Comparison of ENCODE assay signal across 15 mouse cellular contexts in genomic region chr7:89365135-89365880, GRCm38 (mm10). TPM values are rescaled to one million over a fixed set of nuclear protein-coding genes. Genes with fewer than 3 reads are reported as not detected.
A peak's percentile ranks its signal among the peaks of the same experiment; 100 is the strongest.
DNase-seq lines count a peak whose midpoint lies in the region; ATAC-seq lines count a peak whose summit lies in the region.
"Had no signal": no experiment of that assay in that cellular context is flagged by ENCODE, and none has a peak within 500 bp of the region (broad histone marks: within the 10 kb centered on the region; RNA-seq: fewer than 3 reads in every experiment).

No protein-coding gene starts in this region.

- no peak overlapping the region for H3K27ac ChIP-seq in embryonic facial prominence, embryonic 14.5 days (replicated peaks; ENCODE audit: low read depth, low read length)
- H3K27ac ChIP-seq in embryonic facial prominence, embryonic 10.5 days (replicated peaks) = no peak overlapping the region
- H3K27ac ChIP-seq: heart, embryonic 13.5 days; liver, embryonic 12.5 days had no signal

- H3K9ac ChIP-seq in embryonic facial prominence, embryonic 14.5 days (ENCODE audit: low read depth, low read length) = no peak overlapping the region
- H3K9ac ChIP-seq: heart, embryonic 13.5 days; liver, embryonic 12.5 days had no signal

- H3K4me2 ChIP-seq in embryonic facial prominence, embryonic 14.5 days (ENCODE audit: low read depth, low read length) = no peak overlapping the region
- H3K4me2 ChIP-seq: heart, embryonic 13.5 days; liver, embryonic 12.5 days had no signal

- WGBS in embryonic facial prominence, embryonic 14.5 days = 82% methylated on average over 10 of the region's 10 CpGs
- WGBS in embryonic facial prominence, embryonic 10.5 days = 83% methylated on average over 10 of the region's 10 CpGs

- no peak overlapping the region for H3K4me3 ChIP-seq in embryonic facial prominence, embryonic 14.5 days (ENCODE audit: low read depth, low read length)
- no peak overlapping the region for H3K4me3 ChIP-seq in embryonic facial prominence, embryonic 10.5 days
- H3K4me3 ChIP-seq: heart, embryonic 13.5 days; liver, embryonic 12.5 days had no signal

- H3K9me3 ChIP-seq in embryonic facial prominence, embryonic 14.5 days (ENCODE audit: control insufficient read depth, low read length) = no peaks in the 10 kb centered on the region
- no peaks in the 10 kb centered on the region for H3K9me3 ChIP-seq in embryonic facial prominence, embryonic 10.5 days
- H3K9me3 ChIP-seq: heart, embryonic 13.5 days; liver, embryonic 12.5 days had no signal

- H3K4me1 ChIP-seq in embryonic facial prominence, embryonic 14.5 days (ENCODE audit: control insufficient read depth, insufficient read depth, low read length) = no peaks in the 10 kb centered on the region
- H3K4me1 ChIP-seq in embryonic facial prominence, embryonic 10.5 days = peaks cover 10% of the 10 kb centered on the region

- H3K27me3 ChIP-seq in embryonic facial prominence, embryonic 14.5 days (replicated peaks; ENCODE audit: control insufficient read depth, insufficient read depth, low read length) = no peaks in the 10 kb centered on the region
- H3K27me3 ChIP-seq in embryonic facial prominence, embryonic 10.5 days (replicated peaks; ENCODE audit: low read depth, poor library complexity, severe bottlenecking) = no peaks in the 10 kb centered on the region
- H3K27me3 ChIP-seq: heart, embryonic 13.5 days; liver, embryonic 12.5 days had no signal

- no peaks in the 10 kb centered on the region for H3K36me3 ChIP-seq in embryonic facial prominence, embryonic 14.5 days (ENCODE audit: control insufficient read depth, insufficient read depth, low read length)
- no peaks in the 10 kb centered on the region for H3K36me3 ChIP-seq in embryonic facial prominence, embryonic 10.5 days (replicated peaks)
- H3K36me3 ChIP-seq: heart, embryonic 13.5 days; liver, embryonic 12.5 days had no signal

- peak; percentile 73 for DNase-seq in embryonic facial prominence, embryonic 14.5 days (ENCODE audit: low spot score)
- DNase-seq in embryonic facial prominence, embryonic 10.5 days (ENCODE audit: low spot score) = no peak
- peak; percentile 31 for DNase-seq in layer of hippocampus, adult 9-11 months
- DNase-seq in layer of hippocampus, postnatal 36 days = no peak
- peak; percentile 26 to 62 for DNase-seq in right cerebral cortex, adult 2 months (ENCODE audit: low spot score in 2 of 2)
- no peak for DNase-seq in right cerebral cortex, postnatal 25 days
- no peak for DNase-seq in cerebellum, adult 11 months
- no peak for DNase-seq in thymus, postnatal 36 days
- DNase-seq: adrenal gland, postnatal 14 days; cerebellum, adult 11-12 months; embryo, embryonic 11 days; gastrocnemius, postnatal 10 days; lung, postnatal 14 days had no signal

- peak; percentile 72; the same call in 1 of the 2 replicates for ATAC-seq in embryonic facial prominence, embryonic 14.5 days (ENCODE audit: low read depth)
- ATAC-seq: liver, embryonic 12.5 days had no signal

RNA-seq across cellular contexts. Expression of gene Tmem135, which starts 38.7 kb away (rescaled TPM):
- polyA plus RNA-seq in embryonic facial prominence, embryonic 14.5 days (2014; fragmentation: Nextera tagmentation; extraction: Ambion mirVana) = 18.8 and 21.4 TPM in 2 replicates
- 15.8 and 18.0 TPM in 2 replicates for polyA plus RNA-seq in embryonic facial prominence, embryonic 10.5 days (2016; fragmentation: Nextera tagmentation; extraction: Ambion mirVana)
- 10 to 100 TPM; 72.9 to 82.2 TPM for total RNA-seq in layer of hippocampus, postnatal 36 days (2021)

RNA-seq across cellular contexts. Expression of gene Fzd4, which starts 38.8 kb away (rescaled TPM):
- polyA plus RNA-seq in embryonic facial prominence, embryonic 14.5 days (2014; fragmentation: Nextera tagmentation; extraction: Ambion mirVana) = 20.2 and 21.8 TPM in 2 replicates
- 10.2 and 11.5 TPM in 2 replicates for polyA plus RNA-seq in embryonic facial prominence, embryonic 10.5 days (2016; fragmentation: Nextera tagmentation; extraction: Ambion mirVana)
- 1 to 10 TPM; 7.4 to 9.0 TPM for total RNA-seq in layer of hippocampus, postnatal 36 days (2021)

Comparison
In these comparisons a context has a peak if more than half of its experiments do, and no peak if none do; other contexts are left out.
1. DNase-seq: peak in embryonic facial prominence, embryonic 14.5 days (single experiment), layer of hippocampus, adult 9-11 months (single experiment) and right cerebral cortex, adult 2 months (2 of 2); none in embryonic facial prominence, embryonic 10.5 days (single experiment), layer of hippocampus, postnatal 36 days (0 of 2), right cerebral cortex, postnatal 25 days (single experiment), cerebellum, adult 11 months (single experiment) and thymus, postnatal 36 days (0 of 2).